Mouse (Mus musculus) right cerebral cortex, postnatal 36 days (tissue): Measurements from ENCODE around the gene Slc35f4.

Experiments
- DNase-seq, 2 experiments: peaks; one replicate each; pipeline ENCODE4 v3.0.0; 2022; ENCODE audit warnings: low spot score in 2 of 2, mixed read lengths in 1 of 2

The Slc35f4 gene

DNA sequence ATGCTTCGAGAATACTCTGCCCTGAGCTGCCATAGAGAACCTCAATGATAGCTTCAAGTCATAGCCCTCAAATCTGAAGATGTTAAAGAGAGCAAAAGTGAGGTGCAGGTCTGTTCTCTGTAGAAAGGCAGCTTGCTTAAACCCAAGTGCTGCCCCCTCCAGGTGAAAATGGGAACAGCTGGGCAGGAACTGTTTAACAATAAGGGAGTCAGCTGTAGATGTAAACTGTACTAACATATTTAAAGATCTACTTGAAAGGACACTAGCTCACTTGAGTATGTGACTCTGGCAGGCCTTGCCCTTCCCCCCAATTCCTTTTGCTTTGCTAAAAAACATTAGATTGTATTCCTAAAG, 177.0 kb downstream of the Slc35f4 start:
- peak in 1 of 2 experiments; percentile 19 for DNase-seq

DNA sequence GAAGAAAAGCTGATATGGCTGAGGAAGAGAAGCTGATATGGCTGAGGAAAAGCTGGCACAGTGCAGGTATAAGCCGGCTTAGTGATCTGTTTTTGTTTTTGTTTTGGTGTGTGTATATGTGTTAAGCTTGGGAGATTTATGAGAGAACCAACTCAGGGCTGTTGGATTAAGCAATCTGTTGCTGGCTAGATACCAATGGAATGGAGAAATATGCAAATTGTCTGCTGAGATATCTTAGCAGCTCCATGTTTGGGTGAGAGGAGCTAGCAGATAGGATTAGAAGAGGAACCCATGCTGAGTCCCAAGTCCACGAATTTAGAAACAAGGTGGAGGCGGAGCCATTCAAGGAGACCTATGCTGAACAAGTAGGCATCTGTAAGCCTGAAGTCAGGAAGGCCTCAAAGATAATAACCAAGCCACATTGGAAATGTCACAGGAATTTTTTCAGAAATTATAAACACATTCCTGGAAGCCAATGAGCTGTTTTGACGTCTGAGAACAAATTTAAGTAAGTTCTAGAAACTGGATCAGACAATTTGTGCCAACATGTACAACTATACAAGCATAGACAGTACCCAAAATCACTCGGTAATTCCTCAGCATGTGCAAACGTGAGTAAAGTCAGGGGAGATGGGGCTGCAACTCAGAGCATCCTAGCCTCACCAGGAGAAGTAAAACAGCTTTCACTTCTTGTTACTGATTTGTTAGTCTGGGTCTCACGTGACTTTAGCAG, 177.5 kb downstream of the Slc35f4 start:
- peak in 1 of 2 experiments; percentile 27 for DNase-seq

DNA sequence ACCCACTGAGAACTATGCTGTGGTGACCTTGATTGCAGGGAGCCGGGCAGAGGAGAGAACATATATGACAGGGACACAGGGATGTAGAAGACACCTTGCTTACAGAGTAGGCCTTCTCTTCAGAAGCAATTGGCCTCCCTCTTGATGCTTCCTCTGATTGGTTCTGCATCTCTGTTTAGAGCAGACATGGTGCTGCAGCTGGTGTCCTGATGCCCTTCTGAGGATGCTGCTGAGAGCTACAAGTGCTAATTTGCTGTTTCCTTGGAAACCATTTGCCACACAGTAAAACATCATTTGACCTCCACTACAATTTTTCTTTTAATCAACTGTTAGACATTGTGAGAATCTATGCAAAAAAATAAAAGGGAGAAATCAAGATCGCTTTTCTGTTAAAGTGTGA, 180.0 kb downstream of the Slc35f4 start:
- DNase-seq = no peak

DNA sequence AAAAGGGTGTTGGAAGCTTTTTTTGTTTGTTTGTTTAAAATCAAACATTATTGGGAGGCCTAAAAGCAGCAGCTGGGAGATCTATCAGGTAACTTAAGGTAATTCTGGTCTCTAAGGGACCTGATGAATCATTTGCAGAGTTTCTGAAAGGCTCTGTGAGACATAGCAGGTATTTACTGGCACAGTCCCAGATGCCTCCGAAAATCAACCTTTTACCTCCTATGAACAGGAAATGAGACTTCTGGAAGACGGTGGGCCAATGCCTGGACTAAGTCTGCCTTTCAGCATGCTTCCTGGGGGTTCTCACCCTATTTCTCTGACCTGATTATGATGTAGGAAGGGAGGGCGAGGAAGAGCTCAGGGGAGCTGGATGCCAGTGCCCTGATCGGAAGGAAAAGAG, 188.8 kb downstream of the Slc35f4 start:
- no peak for DNase-seq

DNA sequence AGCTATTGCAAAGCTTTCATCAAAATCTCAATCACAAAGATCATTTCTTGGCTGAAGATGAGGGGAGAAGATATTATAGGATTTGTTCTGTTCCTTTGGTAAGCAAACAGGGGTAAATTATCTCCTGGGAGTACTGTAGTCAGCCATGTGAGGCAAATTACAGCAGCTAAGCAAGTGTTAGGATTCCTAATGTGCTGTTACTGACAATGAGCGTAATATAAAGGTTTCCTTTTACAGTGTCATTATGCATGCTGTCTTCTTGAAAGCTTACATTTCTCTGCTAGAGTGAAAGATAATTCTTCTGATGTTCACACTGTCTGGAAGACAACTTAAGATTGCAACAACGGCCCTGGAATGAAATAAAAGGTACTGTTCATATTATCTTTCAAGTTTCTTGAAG, 192.0 kb downstream of the Slc35f4 start:
- DNase-seq = no peak

DNA sequence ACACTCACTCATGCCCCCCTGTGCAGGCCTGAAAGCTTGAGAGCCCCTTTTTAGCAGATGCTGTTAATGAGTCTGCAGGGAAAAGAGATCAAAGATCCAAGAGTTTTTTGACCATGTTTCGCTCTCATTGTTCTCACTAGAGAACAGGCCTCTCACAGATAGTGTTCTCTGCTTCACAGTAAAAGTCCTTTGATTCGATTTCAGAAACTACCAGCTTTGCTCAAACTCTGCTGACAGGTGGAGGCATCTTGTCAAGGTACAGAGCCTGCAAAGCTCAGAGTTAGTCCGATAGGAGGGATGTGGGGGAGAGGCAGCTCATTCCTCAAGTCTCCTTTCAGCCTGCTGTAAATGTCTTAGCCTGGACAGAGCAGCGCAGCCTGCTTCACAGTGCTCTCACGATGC, 209.4 kb downstream of the Slc35f4 start:
- DNase-seq = no peak

DNA sequence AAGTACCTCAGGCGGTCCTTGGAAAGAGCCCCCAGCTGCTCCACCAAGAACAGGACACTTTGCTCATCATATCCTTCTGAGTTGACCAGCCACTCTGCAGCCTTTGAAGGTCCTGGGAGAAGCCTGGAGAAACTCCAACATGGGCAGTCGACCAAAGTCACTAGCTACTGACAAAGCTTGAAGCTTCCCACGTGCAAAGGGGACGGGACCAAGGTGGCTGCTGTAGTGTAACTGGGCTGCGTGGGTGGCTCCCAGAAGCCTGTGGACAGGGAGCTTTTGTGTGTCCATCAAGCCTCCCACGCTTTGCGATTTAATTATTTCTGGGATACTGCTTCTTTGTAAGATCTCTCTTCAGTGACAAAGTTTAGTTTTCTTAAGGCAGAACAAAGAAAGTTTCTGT, 211.9 kb downstream of the Slc35f4 start:
- DNase-seq = no peak

DNA sequence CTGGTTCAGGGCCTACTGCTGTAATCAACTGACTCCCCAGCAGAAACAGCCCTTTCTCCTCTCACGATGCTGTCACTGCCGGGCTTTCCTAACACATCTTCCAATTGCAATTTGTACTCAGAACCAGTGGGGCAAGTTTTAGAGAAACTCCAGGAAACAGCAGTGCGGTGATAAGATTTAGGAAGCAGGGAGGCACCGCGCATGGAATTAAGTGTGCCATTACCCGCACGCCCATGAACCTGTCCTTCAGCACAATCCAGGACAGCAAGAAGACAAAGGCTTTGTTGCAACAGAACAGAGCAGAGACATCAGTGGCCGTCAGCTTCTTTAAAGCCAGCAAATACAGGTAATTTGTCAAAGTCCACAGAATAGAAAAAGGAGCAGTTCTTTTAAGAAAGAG, 212.5 kb downstream of the Slc35f4 start:
- DNase-seq = no peak

DNA sequence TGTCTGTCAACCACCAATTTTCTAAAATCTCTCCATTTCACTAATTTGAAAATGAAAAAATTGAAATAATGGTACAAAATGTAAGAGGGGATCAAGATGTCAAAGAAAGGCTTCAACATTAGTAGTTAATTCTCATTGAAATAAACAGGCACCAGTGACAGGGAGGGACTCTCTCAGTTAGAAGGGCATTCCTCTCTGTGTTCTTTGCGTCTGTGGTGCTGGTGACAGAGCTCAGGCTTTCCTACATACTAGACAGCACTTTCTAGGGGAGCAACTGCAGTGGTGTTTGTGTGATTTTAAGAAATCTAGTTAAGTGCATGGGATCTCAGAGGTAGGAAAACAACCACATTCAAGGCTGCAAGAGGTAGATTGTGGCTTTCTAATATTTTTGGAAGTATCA, 214.3 kb downstream of the Slc35f4 start:
- no peak for DNase-seq

DNA sequence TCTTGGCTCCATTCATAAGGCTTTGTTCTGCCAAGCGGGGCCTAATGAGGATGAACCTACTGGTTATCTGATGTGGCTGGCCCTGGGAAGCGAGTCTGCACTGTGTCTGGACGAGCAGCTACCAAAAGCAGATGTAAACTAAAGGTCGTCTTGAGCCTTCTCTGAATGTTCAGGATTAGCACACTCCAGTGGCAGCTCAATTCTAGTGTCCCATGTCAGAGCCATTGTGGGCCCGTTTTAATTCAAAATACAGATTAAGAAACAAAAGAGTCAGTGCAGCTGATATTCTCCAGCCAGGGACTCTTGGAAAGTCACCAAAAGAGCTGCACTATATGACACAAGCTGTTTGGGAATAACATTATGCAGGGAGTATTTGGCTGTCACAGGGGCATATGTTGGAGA, 214.8 kb downstream of the Slc35f4 start:
- DNase-seq = no peak

DNA sequence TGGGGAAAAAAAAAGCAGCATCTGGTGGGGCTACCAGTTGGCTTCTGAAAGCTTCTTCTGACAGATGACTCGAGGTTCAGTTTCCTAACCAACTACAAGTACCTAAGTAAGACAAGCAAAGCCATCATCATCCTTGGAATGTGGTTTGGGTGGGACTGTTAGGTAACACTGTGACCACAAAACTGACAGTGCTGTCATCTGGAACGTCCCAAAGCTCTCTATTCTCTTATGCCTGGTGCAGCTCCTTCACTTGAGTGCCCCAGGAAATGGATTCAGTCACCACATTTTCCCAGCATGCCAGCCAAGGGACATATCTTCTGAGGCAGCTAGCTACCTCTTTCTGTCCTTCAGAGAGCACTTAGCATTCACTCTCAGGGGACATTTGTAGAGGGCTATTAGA, 216.2 kb downstream of the Slc35f4 start:
- DNase-seq = no peak

DNA sequence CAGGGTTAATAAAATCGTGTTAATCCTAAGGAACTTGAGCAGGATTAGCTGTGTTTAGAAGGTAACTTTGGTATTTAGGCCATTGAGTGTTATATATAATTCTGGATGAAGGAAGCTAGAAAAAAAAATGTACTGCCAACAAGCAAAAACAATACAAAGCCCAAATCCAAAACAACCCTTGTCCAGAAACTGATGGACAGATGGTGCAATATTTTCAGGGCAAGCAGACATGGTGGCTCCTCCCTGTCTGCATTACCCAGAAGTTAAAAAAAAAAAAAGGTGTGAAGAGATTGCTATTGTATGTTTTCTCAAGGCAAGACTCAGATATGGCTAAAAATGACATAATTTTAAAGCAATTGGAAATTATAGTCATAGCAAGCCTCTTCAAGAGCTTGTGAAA, 217.3 kb downstream of the Slc35f4 start:
- no peak for DNase-seq

DNA sequence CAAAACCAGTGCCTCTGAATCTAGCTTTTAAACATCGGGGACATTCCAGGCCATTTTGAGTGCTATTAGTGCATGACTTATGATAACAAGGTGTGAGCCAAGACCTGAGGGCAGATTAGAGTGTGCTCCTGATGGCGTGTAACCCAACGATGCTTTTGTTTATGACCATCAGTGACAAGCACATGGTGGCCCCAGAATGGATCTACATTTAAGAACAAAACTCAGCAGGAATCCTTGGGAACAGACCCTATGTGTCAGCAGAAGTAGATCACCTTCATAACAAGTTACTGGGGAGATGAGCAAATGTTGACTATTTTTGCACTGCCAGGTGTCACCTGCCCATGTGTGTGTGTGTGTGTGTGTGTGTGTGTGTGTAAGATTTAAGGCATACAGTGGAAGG, 218.0 kb downstream of the Slc35f4 start:
- no peak for DNase-seq

DNA sequence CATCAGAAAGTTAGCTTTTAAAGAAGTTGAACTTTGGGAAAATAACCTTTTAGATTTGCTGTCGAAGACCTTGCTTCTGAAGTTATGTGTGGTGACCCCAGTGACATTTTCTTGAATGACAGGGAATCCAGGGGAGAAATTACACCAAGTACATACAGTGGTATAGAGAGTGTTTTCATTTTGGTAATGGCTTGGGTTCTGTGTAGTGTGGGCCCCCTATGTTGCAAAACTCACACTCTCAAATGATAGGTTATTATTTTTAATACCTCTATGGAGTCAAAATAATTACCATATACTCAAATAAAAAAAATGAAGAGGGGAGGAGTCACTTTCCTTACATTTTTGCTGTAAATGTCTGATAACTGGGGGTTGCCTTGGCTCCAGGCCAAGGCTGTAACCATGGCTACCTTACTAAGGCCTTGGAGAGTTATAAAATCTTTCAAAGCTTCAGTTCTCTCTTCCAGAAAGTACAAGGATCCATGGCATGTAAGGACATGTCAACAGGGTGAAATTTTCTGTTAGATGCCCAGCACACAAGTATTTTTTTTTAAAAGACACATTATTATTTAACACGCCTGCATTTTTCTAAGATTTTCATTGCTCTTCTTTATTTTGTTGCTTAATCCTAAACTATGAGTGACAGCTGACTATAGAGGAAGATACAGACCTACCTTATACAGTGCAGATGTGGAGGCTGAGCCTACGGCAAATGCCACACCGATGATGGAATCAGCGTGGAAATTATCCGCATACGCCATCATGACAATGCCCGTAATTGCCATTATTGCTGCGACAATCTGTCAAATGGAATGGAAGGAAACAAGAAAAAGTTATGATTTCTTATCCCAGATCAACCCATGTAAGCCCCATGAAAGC, 220.1 kb downstream of the Slc35f4 start:
- no peak for DNase-seq

DNA sequence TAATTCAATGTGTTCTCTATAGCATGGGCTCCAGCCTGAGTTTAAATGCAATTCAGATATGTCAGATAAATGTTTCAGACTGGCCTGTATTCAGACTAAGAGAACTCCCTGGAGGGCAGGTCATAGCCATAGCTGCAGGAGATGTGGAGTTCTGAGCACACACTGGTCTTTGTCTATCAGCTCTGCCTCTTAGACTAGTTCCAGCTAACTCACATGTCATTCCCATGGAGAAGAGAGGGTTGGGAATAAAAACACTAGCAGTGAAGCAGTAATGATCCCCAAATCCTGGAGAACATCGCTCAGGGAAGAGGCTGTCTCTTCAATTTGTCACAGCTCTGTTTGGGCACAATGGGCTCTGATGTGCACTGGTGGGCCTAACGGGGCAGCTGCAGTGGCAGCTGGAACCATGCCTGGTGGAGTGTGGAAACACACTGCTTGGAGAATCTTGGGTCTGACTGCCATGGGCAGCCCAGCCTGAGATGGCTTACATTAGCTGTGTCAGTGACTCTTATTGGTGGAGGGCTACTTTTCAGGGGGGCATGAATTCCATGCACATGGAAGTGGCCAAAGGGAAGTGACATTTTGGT, 223.5 kb downstream of the Slc35f4 start:
- no peak for DNase-seq

DNA sequence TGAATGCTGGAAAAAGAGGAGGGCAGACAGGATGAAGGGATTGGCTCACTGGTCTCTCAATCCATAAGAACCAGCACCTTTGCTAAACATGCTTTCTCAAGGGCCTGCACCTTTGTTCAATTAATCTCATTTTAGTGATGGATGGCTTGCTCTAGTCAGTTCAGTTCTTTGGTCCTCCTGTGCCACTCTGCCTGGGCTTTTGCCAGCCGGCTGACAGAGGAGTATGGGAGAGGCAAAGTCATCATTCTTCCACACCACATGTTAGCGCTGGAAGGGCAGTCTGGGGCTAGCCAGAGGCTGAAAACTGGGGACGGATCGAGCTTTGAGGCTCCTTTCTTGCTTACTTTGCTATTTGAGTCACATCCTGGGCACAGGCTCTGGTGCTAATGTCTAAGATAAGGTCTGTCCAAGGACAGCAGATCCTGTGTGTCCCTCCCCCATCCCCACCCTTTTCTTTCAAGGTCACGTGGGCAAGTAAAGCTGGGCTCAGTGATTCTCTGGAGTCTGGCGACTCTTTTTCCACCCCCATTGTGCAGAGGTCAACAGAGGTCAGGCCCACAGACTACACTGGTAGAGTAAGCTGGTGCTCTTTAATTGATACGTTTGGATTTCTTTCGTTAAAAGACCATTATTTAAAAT, 224.7 kb downstream of the Slc35f4 start:
- no peak for DNase-seq

DNA sequence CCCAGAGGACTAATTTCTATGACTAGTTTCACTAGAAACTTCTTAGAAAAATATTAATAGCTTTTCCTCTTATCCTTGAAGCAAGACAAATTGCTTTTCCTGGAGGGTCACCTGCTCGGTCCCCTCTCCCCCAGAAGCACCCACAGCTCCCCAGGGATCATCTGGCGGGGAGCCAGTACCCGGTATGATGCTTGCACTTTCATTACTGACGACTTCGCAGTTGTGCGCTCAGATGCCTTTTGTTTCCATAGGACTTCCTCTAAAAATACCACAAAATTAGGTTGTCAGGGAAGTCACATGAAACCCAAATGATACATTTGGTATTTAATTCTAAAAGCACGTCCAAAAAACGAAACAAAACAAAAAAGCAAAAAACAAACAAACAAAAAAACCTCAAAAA, 225.5 kb downstream of the Slc35f4 start:
- no peak for DNase-seq

DNA sequence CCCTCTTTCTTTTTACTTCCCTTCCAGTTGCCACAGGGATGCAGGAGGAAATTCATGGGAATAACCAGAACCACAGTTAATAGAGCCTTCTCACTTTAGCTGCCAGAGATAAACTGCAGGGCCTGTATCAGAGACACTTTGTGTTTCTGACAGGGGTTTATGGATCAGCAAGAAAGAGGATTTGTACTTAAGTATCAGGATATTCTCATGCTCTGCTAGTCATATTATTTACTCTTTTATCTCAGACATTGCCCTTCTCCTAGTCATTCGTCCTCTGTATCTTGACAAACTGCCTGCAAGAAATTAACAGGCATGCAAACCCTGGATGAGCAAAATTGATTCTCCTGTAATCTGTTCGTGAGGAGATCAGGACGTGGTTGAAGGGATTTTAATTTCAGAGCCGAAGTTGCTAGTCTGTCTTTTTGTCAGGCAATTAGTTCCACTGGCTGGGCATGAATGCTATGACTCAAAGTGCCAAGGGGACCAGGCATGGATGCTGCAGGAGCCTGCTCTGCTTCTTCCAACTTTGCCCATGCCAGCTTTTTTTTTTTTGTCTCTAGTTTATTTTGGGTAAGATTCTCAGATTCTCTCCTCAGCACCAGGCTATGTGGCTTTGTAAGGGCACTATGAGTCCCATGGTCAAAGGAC, 231.9 kb downstream of the Slc35f4 start:
- no peak for DNase-seq

DNA sequence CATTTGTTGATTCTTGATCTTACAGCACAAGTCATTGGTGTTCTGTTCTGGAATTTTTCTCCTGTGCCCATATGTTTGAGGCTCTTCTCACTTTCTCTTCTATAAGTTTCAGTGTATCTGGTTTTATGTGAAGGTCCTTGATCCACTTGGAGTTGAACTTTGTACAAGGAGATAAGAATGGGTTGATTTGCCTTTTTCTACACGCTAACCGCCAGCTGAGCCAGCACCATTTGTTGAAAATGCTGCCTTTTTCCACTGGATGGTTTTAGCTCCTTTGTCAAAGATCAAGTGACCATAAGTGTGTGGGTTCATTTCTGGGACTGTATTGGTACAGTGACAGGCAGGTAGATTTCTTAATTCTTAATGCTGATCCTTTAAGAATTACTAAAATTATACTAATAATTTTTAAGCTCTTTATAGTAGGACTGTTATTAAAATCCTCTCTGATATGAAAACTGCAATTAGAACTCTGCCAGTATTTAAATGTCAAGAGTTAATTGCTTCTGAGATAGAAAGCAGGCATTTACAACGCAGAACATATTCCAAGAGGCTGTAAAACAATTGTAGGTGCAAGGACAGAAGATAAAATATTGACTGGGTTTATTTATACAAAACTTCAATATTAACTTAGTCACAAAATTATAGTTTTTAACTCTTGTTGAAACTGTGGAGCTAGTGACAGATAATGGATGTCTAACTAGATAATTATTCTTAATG, 235.7 kb downstream of the Slc35f4 start:
- DNase-seq = no peak

DNA sequence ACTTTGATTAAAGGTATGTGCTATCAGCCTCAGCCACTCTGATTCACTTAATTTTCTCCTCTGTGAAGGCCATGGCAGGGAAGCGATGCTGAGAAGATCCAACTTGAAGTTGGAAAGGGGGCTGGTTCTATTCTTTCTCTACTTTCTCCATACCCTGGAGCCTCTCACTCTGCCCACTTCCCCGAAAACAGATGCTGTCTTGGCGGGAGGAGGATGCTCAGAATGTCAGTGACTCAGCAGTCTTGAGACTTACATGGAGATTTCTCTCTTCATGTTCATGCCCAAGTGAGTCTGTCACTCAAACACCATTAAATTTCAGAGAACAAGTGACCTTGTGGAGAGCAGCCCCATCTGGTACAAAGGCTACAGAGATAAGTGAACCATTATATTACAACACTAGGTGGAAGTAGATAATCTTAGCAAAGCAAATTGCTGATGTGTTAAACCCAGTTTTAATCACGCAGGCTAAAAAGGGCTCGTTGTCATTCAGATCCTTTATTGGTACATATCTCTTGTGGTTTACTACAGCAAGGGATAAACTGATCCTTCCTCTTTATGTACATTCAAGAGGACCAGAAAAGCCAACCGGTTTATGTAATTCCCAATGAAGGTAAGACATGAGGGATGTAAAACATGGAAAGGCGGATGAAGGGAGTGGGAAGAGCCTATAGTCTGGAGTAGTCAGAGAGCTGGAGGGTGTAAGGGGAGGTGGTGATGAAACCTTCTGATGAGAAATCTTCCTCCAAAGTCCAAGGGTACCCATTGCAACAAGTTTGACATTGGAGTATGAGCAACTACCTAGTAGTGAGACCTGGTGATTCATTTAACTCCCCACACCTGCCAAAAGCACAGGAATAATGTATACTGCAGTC, 241.8 kb downstream of the Slc35f4 start:
- DNase-seq = peak; percentile 13 to 20
